Mouse (Mus musculus) embryonic facial prominence, embryonic 14.5 days (tissue): ENCODE data around the gene Hmcn2. TPM values are rescaled to one million over a fixed set of nuclear protein-coding genes. Genes with fewer than 3 reads are reported as not detected.

Experiments
- ATAC-seq: fragments of 200-750 bp; cut with Nextera tagmentation; 2 replicates; pipeline ENCODE4 v1.8.0; 2017; ENCODE audit warnings: low read depth, moderate number of reproducible peaks, moderate TSS enrichment
- DNase-seq: peaks from one replicate; pipeline ENCODE4 v3.0.0-alpha.2; 2015; ENCODE audit warnings: low spot score
- H3K27ac ChIP-seq: fragments of 300-500 bp; sonication (generic); replicated peaks from 2 replicates; pipeline ENCODE4 v1.5.1; 2014; ENCODE audit warnings: low read depth, mild to moderate bottlenecking, low read length, moderate library complexity
- H3K27me3 ChIP-seq: fragments of 300-500 bp; sonication (generic); replicated peaks from 2 replicates; pipeline ENCODE4 v1.6.1; 2014; ENCODE audit warnings: low read length; ENCODE audit not compliant: control insufficient read depth, insufficient read depth
- H3K36me3 ChIP-seq: fragments of 300-500 bp; sonication (generic); 2 replicates; pipeline ENCODE4 v1.6.1; 2014; ENCODE audit warnings: low read length, mixed read lengths; ENCODE audit not compliant: control insufficient read depth, insufficient read depth
- H3K4me1 ChIP-seq: fragments of 300-500 bp; sonication (generic); 2 replicates; pipeline ENCODE4 v1.6.1; 2014; ENCODE audit warnings: antibody characterized with exemption, low read length; ENCODE audit not compliant: control insufficient read depth, insufficient read depth
- H3K4me2 ChIP-seq: fragments of 300-500 bp; sonication (generic); 2 replicates; pipeline ENCODE4 v1.6.1; 2014; ENCODE audit warnings: low read depth, mild to moderate bottlenecking, low read length, moderate library complexity, mixed read lengths
- H3K4me3 ChIP-seq: fragments of 300-500 bp; sonication (generic); 2 replicates; pipeline ENCODE4 v1.5.1; 2014; ENCODE audit warnings: low read depth, mild to moderate bottlenecking, low read length
- H3K9ac ChIP-seq: fragments of 300-500 bp; sonication (generic); 2 replicates; pipeline ENCODE4 v1.6.1; 2014; ENCODE audit warnings: low read depth, mild to moderate bottlenecking, low read length, moderate library complexity, mixed read lengths
- H3K9me3 ChIP-seq: fragments of 300-500 bp; sonication (generic); 2 replicates; pipeline ENCODE4 v1.6.1; 2016; ENCODE audit warnings: low read length; ENCODE audit not compliant: control insufficient read depth
- WGBS: fragments of 180-500 bp; shearing (Covaris S2); extraction: QIAGEN DNeasy Blood & Tissue Kit; methylation state at CpG from one replicate; pipeline ENCODE4 v1.1.7; 2014; 5-methylcytosine and 5-hydroxymethylcytosine counted together
- polyA plus RNA-seq: library from polyadenylated mRNA; unstranded; fragments of >200 nt; fragmentation: Nextera tagmentation; extraction: Ambion mirVana; gene quantifications from 2 replicates; pipeline ENCODE4 v1.2.1, GENCODE M21; 2014

Gene Hmcn2
- polyA plus RNA-seq, 1 experiment from 2014 or later: 1.0 TPM

DNA sequence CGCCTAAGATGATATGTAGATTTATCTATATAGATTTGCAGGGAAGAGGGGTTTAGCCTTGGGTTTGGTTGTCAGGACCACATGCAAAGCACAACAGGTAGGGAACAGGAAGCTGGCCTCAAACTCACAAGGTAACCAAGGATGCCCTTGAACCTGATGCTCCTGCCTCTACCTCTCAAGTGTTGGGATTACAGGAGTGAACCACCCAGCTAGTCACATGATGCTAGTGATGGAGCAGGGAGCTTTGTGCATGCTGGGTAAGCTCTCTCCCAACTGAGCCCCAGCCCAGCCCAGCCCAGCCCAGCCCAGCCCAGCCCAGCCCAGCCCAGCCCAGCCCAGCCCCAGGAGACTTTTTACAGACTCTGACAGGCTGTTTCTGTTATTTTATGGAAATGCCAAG lies 153.2 kb downstream of the Hmcn2 start:
- H3K27me3 ChIP-seq: peaks cover 9% of the 10 kb centered on the region; the same call in 1 of the 2 replicates
- no peak overlapping the region for H3K9ac ChIP-seq
- H3K27ac ChIP-seq: no peak overlapping the region
- H3K4me3 ChIP-seq: no peak overlapping the region
- H3K36me3 ChIP-seq: no peaks in the 10 kb centered on the region
- no peaks in the 10 kb centered on the region for H3K9me3 ChIP-seq
- peaks cover 8% of the 10 kb centered on the region; the same call in 1 of the 2 replicates for H3K4me1 ChIP-seq
- 76% methylated on average over 1 of the region's 1 CpGs for WGBS
- H3K4me2 ChIP-seq: no peak overlapping the region
- no peak for ATAC-seq
- no peak for DNase-seq

DNA sequence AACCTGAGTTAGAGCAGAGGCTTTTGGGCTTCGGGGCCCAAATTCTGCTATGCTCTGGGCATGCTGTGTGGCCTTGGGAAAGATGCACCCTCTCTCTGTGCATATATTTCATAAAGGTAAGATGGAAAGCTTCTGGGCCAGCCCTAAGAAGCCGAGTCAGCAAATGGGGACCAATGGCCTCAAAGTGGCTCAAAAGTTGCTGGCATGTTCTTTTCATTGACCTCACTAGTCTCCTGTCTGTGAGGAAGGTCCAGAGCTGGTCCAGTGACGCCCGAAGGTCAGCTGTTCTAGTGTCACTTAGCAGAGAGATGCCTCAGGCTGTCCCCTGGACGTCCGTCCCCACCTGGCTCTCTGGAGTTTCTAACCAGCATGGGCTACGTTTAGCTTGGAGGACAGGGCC lies 154.6 kb downstream of the Hmcn2 start:
- no peak overlapping the region for H3K9ac ChIP-seq
- 78% methylated on average over 7 of the region's 7 CpGs for WGBS
- ATAC-seq (no peak), DNase-seq (no peak)
- H3K27ac ChIP-seq: no peak overlapping the region
- no peak overlapping the region for H3K4me2 ChIP-seq
- no peak overlapping the region for H3K4me3 ChIP-seq
- peaks cover 8% of the 10 kb centered on the region; the same call in 1 of the 2 replicates for H3K4me1 ChIP-seq
- H3K27me3 ChIP-seq: peaks cover 9% of the 10 kb centered on the region; the same call in 1 of the 2 replicates
- no peaks in the 10 kb centered on the region for H3K36me3 ChIP-seq
- H3K9me3 ChIP-seq: no peaks in the 10 kb centered on the region

DNA sequence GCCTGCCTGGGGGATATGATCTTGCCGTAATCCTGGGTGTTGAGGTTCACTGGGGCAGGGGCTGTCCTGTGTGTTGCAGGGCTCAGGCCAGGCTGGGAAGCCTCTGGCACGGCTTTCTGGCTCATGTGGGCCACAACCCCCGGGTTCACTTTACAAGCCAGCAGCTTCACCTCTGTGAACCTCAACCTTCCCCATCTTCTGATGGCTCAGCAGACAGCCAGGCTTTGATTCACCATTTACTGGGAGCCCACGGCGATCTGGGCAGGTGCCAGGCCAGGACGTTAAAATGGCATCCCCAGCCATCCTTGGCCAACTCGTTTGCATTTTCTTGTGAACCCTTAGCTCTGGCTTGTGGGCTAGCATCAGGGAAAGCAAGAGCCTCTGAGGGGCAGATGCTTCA lies 155.3 kb downstream of the Hmcn2 start:
- peaks cover 9% of the 10 kb centered on the region; the same call in 1 of the 2 replicates for H3K27me3 ChIP-seq
- no peaks in the 10 kb centered on the region for H3K36me3 ChIP-seq
- DNase-seq (no peak), ATAC-seq (no peak)
- H3K27ac ChIP-seq: no peak overlapping the region
- peak overlapping the region; percentile 47 for H3K9ac ChIP-seq
- peaks cover 8% of the 10 kb centered on the region; the same call in 1 of the 2 replicates for H3K4me1 ChIP-seq
- no peaks in the 10 kb centered on the region; the same call in 1 of the 2 replicates for H3K9me3 ChIP-seq
- 30% methylated on average over 7 of the region's 7 CpGs for WGBS
- H3K4me3 ChIP-seq: peak overlapping the region; percentile 41
- H3K4me2 ChIP-seq: peak overlapping the region; percentile 79

DNA sequence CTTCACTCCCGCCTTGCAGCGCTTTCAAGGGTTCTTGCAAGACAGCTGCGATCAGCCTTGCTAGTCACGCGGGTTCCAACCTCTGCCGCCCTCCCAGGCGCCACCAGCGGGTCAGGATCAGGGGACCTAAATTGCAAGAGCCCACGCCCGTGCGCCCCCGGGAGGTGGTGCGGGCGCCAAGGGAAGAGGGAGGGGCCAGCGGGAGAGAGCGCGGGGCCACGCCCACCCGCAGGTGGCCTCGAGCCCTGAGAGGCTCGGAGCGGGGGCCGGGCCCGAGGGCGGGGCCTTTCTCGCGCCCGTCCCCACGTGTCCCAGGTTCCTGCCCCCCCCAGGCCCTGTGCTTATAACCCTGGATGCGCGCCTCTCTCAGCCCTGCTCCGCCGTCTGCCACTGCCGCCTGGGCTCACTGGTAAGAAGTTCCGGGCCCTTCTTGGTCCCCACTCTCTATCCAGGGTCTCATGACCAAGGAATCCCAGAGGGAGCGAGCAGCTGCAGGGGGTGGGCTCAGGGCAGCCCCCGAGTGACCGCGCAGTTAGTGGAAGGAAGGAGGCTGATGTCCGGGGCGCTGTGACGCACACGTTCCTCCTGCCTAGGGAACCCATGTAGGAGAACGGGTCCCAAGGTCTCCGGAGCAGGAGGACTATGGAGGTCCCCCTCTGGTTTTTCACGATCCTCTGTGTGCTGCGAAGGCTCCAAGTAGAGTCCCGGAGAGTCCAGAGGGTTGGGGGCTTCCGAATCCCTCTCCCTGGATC lies 155.9 kb downstream of the Hmcn2 start, which contains the start of gene Ass1:
Ass1 (plus strand) TSS at position 277 of the 752 bp plus-strand sequence.
- no peak within 1 kb of the TSS for H3K27ac ChIP-seq
- ATAC-seq: peak; percentile 89
- peaks cover 8% of the 10 kb centered on the region; the same call in 1 of the 2 replicates for H3K4me1 ChIP-seq
- H3K36me3 ChIP-seq: no peaks in the 10 kb centered on the region
- WGBS: 2% methylated on average over 26 of the region's 49 CpGs
- no peaks in the 10 kb centered on the region; the same call in 1 of the 2 replicates for H3K9me3 ChIP-seq
- DNase-seq: peak; percentile 87
- H3K4me3 ChIP-seq: peak within 1 kb of the TSS; percentile 41
- peak within 1 kb of the TSS; percentile 47 for H3K9ac ChIP-seq
- H3K4me2 ChIP-seq: peak within 1 kb of the TSS; percentile 79
- H3K27me3 ChIP-seq: peaks cover 9% of the 10 kb centered on the region; the same call in 1 of the 2 replicates

DNA sequence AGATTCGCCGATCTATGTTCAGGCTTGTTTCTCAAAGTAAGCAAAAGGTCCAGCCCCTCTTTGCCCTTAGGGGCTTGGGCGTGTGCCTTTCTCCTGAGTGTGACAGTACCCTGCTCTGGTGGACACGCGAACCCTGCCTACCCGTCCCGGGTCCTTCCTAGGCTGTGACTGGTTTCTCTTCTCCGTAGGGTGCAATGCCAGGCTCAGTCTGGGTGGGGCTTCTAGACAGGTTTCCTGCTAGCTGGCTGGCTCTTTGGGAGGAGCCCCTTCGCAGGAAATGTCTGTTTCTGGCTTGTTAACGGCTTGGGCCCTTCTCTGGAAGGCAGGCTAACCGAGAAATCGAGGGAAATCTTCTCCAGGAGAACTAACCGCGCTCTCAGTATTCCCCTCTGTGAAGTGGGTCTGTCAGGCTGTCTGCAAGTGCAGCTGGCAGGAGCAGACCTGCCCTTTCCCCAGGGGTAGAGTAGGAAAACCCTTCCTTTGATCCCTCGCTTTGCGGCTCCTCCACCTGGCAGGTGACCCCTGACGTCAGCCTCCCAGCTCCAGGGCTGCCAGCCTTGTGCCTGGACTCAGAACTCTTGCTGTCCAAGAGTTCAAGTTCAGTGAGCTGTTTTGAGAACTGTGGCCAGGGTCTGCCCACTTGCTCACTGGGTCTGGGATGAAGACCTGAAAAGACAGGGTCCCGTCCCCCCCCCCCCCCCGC lies 156.6 kb downstream of the Hmcn2 start:
- Histone ChIP-seq H3K36me3 (no peaks in the 10 kb centered on the region), H3K9me3 (no peaks in the 10 kb centered on the region; the same call in 1 of the 2 replicates), H3K4me1 (peaks cover 8% of the 10 kb centered on the region; the same call in 1 of the 2 replicates), H3K27me3 (peaks cover 9% of the 10 kb centered on the region; the same call in 1 of the 2 replicates), H3K27ac (no peak overlapping the region), H3K4me3 (peak overlapping the region; percentile 41), H3K9ac (peak overlapping the region; percentile 47), H3K4me2 (peak overlapping the region; percentile 79)
- WGBS: 6% methylated on average over 17 of the region's 19 CpGs
- peak; percentile 50 for ATAC-seq
- DNase-seq: no peak

DNA sequence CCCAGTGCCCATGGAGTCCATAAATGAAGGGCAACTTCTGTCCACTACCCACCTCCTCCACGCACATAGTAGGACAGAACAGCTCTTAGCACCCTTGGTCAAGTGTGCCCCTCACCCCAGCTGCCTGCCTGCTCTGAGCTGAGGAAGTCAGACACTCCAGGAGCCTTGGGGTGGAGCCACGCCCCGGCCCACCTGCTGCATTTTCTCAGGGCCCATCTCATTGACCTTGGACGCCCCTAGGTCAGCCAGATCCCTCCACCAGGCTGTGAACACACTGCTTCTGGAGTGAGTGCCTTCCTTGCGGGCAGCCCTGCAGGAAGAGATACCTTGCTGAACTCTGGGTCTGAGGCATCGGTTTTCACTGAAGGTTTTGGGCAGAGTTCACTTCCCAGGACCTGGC lies 157.4 kb downstream of the Hmcn2 start:
- ATAC-seq: no peak
- no peak for DNase-seq
- no peak overlapping the region for H3K4me2 ChIP-seq
- WGBS: 42% methylated on average over 6 of the region's 6 CpGs
- no peaks in the 10 kb centered on the region for H3K36me3 ChIP-seq
- no peak overlapping the region for H3K27ac ChIP-seq
- no peak overlapping the region for H3K9ac ChIP-seq
- peaks cover 8% of the 10 kb centered on the region; the same call in 1 of the 2 replicates for H3K4me1 ChIP-seq
- H3K4me3 ChIP-seq: no peak overlapping the region
- peaks cover 9% of the 10 kb centered on the region; the same call in 1 of the 2 replicates for H3K27me3 ChIP-seq
- no peaks in the 10 kb centered on the region; the same call in 1 of the 2 replicates for H3K9me3 ChIP-seq

DNA sequence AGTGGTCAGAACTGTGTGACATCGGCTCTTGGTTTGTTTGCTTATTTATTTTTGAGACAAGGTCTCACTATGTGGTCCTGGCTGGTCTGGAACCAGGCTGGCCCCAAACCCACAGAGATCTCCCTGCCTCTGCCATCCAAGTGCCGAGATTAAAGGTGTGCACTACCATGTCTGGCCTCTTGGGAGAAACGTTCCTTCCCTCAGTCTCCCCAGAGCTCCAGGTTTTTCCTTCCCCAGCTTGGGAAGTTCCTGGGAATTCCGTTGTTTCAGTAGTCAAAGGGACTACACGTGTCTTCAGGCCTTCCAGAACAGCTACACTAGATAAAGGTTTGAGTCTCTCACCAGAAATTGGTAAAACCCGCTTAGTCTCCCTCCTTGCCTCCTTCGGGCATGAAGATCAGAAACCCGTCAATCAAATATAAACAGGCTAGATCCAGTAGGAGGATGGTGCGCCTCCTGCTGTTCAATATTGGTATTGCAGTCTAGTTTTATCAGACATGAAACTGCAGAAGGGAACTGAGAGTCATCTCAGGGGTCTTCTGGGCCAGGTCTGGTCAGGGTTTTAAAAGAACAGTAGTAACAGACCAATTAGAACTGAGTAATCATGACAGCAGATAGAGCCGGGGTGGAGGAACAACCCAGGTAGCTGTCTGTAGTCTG lies 158.3 kb downstream of the Hmcn2 start:
- no peaks in the 10 kb centered on the region for H3K36me3 ChIP-seq
- ATAC-seq: no peak
- H3K9me3 ChIP-seq: no peaks in the 10 kb centered on the region; the same call in 1 of the 2 replicates
- no peak overlapping the region for H3K4me3 ChIP-seq
- no peak for DNase-seq
- H3K27me3 ChIP-seq: peaks cover 9% of the 10 kb centered on the region; the same call in 1 of the 2 replicates
- no peak overlapping the region for H3K4me2 ChIP-seq
- peaks cover 10% of the 10 kb centered on the region; the same call in 1 of the 2 replicates for H3K4me1 ChIP-seq
- 49% methylated on average over 10 of the region's 10 CpGs for WGBS
- no peak overlapping the region for H3K9ac ChIP-seq
- H3K27ac ChIP-seq: no peak overlapping the region

DNA sequence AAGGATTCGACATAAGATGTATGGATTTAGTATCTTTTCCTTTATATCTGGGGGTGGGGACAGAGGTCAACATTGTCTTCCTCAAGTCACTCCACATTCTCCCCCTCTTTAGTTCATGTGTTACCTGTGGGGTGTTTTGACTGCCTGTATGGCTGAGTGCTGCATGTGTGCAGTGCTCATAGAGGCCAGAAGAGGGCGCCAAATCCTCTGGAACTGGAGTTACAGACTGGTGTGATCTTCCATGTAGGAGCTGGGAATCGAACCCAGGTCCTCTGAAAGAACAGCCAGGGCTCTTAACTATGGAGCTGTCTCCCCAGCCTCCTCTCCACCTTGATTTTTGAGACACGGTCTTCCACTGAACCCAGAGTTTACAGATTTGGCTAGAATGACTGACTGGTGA lies 159.7 kb downstream of the Hmcn2 start:
- H3K4me2 ChIP-seq: no peak overlapping the region
- no peak for ATAC-seq
- 72% methylated on average over 4 of the region's 4 CpGs for WGBS

More for the DNA sequence above, 159.7 kb downstream of the Hmcn2 start:
- Histone ChIP-seq H3K4me1 (peaks cover 11% of the 10 kb centered on the region; the same call in 1 of the 2 replicates), H3K27me3 (peaks cover 9% of the 10 kb centered on the region; the same call in 1 of the 2 replicates), H3K9ac (no peak overlapping the region), H3K36me3 (no peaks in the 10 kb centered on the region), H3K27ac (no peak overlapping the region), H3K9me3 (no peaks in the 10 kb centered on the region; the same call in 1 of the 2 replicates), H3K4me3 (no peak overlapping the region)
- DNase-seq: no peak
